Mouse (Mus musculus) heart, embryonic 10.5 days (tissue): ENCODE results near the gene Macrod1. TPM values are rescaled to one million over a fixed set of nuclear protein-coding genes. Genes with fewer than 3 reads are reported as not detected.
A peak's percentile ranks its signal among the peaks of the same experiment; 100 is the strongest.

Experiments used
- DNase-seq: peaks from one replicate; pipeline ENCODE4 v3.0.0-alpha.2; 2017; ENCODE audit warnings: low spot score
- H3K27ac ChIP-seq: fragments of 300-500 bp; sonication (generic); 2 replicates; pipeline ENCODE4 v1.5.1; 2016; ENCODE audit warnings: mild to moderate bottlenecking
- H3K27me3 ChIP-seq: fragments of 300-500 bp; sonication (generic); 2 replicates; pipeline ENCODE4 v1.6.1; 2016; ENCODE audit warnings: mild to moderate bottlenecking; ENCODE audit not compliant: poor library complexity, insufficient read depth, severe bottlenecking
- H3K36me3 ChIP-seq: fragments of 300-500 bp; sonication (generic); 2 replicates; pipeline ENCODE4 v1.6.1; 2016; ENCODE audit warnings: mild to moderate bottlenecking, moderate library complexity
- H3K4me1 ChIP-seq: fragments of 300-500 bp; sonication (generic); 2 replicates; pipeline ENCODE4 v1.6.1; 2016; ENCODE audit warnings: mild to moderate bottlenecking
- H3K4me3 ChIP-seq: fragments of 300-500 bp; sonication (generic); 2 replicates; pipeline ENCODE4 v1.5.1; 2016; ENCODE audit warnings: mild to moderate bottlenecking, moderate library complexity
- H3K9me3 ChIP-seq: fragments of 300-500 bp; sonication (generic); 2 replicates; pipeline ENCODE4 v1.6.1; 2016; ENCODE audit warnings: mild to moderate bottlenecking, moderate library complexity
- WGBS: fragments of 180-500 bp; shearing (Covaris S2); methylation state at CpG from one replicate; pipeline ENCODE4 v1.1.7; 2016; 5-methylcytosine and 5-hydroxymethylcytosine counted together
- polyA plus RNA-seq: library from polyadenylated mRNA; unstranded; fragments of >200 nt; fragmentation: Nextera tagmentation; extraction: Ambion mirVana; gene quantifications from 2 replicates; pipeline ENCODE4 v1.2.1, GENCODE M21; 2016

The Macrod1 gene
- polyA plus RNA-seq, 1 experiment from 2014 or later = 8.0 TPM

DNA sequence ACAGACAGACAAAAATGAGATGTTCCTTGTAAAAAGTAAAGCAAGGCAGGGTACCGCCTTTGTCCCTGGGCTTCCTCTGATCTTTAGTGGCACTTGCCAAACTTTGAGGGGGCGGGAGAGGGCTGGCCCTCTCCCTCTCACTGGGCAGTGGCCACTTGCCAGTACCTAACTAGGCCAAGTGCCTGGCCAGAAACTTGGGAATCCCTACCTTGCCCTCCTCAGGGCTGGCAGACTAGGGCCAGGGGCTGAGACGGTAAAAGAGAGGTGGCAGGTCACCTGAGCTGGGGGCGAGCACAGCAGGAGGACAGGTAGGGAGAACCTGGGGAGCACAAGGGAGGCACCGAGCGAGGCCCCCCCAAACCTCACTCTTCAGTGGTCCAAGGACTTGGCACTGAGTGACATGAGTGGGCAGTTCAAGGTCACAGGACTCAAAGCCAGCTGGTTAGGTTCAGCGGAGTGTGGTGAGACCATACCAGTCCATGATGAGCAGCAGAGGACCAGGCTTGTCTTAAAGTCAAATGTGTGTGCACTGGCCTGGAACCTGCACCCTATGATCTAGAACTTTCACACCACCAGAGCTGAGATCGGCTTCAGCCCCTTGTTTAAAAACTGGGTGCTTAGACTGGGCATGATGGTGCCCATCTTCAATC is 124.3 kb downstream of the Macrod1 start:
- Histone ChIP-seq H3K4me1 (peaks cover 53% of the 10 kb centered on the region), H3K27me3 (peaks cover 92% of the 10 kb centered on the region), H3K4me3 (no peak overlapping the region), H3K27ac (no peak overlapping the region), H3K9me3 (no peaks in the 10 kb centered on the region), H3K36me3 (no peaks in the 10 kb centered on the region)
- WGBS = 78% methylated on average over 8 of the region's 8 CpGs
- no peak for DNase-seq

DNA sequence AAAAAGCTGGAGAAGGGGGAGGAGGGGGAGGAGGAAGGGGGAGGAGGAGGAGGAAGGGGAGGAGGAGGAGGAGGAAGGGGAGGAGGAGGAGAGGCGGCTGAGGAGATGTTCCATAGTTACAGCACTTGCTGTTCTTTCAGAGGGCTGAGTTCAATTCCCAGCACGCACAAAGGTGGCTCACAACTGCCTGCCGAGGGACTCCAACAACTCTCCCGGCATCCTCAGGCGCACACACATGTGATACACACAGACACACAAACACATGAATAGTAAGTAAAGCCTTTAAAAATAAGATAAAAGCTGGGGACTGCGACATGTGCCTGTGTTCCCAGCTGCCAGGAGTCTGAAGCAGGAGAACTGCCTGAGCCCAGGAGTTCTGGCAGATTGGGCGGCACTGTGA is 124.9 kb downstream of the Macrod1 start:
- DNase-seq = no peak
- peaks cover 92% of the 10 kb centered on the region for H3K27me3 ChIP-seq
- H3K27ac ChIP-seq = no peak overlapping the region
- WGBS = 66% methylated on average over 7 of the region's 7 CpGs
- no peaks in the 10 kb centered on the region for H3K36me3 ChIP-seq
- H3K4me3 ChIP-seq = no peak overlapping the region
- no peaks in the 10 kb centered on the region for H3K9me3 ChIP-seq
- H3K4me1 ChIP-seq = peaks cover 53% of the 10 kb centered on the region

DNA sequence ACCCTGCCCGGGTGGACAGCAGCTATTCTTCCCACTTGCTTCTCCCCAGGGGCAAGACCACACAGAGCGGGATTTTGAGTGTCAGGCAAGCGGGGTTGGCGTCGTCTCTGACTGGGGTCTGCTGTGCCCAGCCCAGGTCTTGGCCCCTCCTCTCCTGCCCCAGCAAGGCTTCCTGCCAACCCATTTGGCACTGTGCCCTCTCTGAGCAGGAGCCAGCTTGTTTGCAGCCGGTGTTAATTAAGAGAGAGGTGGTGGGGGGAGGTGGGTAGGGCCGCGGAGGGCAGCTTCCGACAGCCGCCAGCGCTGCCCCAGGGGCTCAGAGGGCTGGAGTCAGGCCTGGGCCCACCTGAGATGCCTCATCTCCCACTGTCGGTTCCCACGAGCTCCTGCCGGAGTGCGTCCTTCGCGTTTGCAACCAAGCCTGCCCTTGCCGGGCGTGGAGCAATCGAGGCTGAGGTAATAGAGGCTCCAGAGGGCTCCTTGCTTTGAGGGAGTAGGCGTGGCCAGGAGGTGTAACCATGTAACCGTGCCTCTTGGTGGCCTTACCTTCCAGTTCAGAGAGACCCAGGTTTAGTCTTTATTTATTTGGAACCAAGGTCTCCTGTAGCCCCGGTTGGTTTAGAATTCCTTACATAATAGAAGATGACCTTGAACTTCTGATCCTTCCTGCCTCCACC is 125.8 kb downstream of the Macrod1 start:
- no peaks in the 10 kb centered on the region for H3K9me3 ChIP-seq
- peaks cover 53% of the 10 kb centered on the region for H3K4me1 ChIP-seq
- WGBS = 7% methylated on average over 23 of the region's 23 CpGs
- H3K4me3 ChIP-seq = peak overlapping the region; percentile 36
- peaks cover 97% of the 10 kb centered on the region for H3K27me3 ChIP-seq
- H3K36me3 ChIP-seq = no peaks in the 10 kb centered on the region
- DNase-seq = no peak
- peak overlapping the region; percentile 62 for H3K27ac ChIP-seq

DNA sequence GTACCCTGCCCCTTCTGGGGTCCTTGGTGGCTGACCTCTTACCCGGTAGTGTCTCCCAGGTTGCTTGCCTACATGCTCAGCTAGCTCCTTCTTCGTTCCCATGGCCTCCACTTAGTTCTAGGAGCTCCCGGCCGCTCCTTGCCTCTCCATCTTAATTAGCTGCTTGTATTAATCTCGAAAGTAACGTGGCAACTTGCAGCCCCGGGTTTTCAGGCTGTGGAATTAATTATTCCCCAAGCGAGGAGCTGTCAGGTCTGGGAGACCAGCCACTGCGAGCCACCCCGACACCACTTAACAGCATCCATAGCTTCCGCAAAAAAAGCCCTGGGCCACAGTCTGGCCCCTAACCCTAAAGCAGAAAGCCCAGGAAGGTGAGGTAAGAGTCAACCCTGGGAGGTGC is 126.8 kb downstream of the Macrod1 start:
- no peak overlapping the region for H3K4me3 ChIP-seq
- H3K9me3 ChIP-seq = no peaks in the 10 kb centered on the region
- no peak for DNase-seq
- 48% methylated on average over 11 of the region's 11 CpGs for WGBS
- peaks cover 98% of the 10 kb centered on the region for H3K27me3 ChIP-seq
- H3K36me3 ChIP-seq = no peaks in the 10 kb centered on the region
- peaks cover 53% of the 10 kb centered on the region for H3K4me1 ChIP-seq
- H3K27ac ChIP-seq = no peak overlapping the region

DNA sequence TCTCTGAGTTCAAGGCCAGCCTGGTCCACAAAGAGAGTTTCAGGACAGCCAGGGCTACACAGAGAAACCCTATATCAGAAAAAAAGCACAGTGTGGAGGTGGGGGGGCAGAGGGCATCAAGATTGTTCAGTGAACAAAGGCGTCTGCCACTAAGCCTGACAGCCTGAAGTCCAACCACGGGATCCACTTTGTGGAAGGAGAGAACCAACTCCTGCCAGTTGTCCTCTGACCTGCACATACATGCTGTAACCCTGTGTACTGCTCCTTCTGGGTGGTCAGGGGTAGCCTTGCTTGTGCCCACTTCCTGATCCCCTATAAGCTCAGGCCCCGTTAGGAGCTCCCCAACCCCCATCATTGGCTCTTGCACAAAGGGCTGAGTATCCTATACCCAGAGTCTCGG is 128.4 kb downstream of the Macrod1 start:
- 48% methylated on average over 4 of the region's 4 CpGs for WGBS
- Histone ChIP-seq H3K4me1 (peaks cover 49% of the 10 kb centered on the region), H3K27ac (no peak overlapping the region; the same call in 1 of the 2 replicates), H3K36me3 (no peaks in the 10 kb centered on the region), H3K9me3 (no peaks in the 10 kb centered on the region), H3K4me3 (no peak overlapping the region), H3K27me3 (peaks cover 98% of the 10 kb centered on the region)
- no peak for DNase-seq

DNA sequence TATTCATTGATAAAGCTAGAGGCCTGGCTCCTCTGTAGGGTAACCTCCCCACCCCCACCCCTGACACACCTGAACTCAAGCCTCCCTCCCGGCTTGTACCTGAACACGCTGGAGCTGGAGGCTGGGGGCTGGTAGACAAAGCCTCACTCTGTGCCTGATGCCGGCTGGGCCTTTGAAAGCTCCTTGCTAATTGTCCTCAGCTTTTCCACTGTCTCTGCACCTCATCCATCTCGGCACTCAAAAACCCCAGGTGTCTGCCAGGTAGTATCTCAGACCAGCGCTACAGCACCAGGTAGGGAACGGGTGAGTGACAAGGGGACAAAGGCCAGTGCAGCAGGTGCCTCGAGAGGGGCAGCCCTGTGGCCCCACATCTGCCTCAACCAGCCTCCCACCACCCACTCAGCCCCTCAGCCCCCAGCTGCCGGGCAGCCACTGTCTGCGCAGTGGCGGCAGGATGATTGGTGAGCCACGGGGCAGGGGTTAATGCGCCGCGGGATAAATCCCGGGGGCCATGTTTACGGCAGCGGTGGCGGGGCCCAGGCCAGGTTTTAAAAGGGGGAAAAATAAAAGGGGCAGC is 129.2 kb downstream of the Macrod1 start:
- Histone ChIP-seq H3K4me3 (no peak overlapping the region), H3K36me3 (no peaks in the 10 kb centered on the region), H3K4me1 (peaks cover 47% of the 10 kb centered on the region), H3K9me3 (no peaks in the 10 kb centered on the region), H3K27ac (peak overlapping the region; percentile 11; the same call in 1 of the 2 replicates), H3K27me3 (peaks cover 95% of the 10 kb centered on the region)
- no peak for DNase-seq
- 14% methylated on average over 18 of the region's 18 CpGs for WGBS

DNA sequence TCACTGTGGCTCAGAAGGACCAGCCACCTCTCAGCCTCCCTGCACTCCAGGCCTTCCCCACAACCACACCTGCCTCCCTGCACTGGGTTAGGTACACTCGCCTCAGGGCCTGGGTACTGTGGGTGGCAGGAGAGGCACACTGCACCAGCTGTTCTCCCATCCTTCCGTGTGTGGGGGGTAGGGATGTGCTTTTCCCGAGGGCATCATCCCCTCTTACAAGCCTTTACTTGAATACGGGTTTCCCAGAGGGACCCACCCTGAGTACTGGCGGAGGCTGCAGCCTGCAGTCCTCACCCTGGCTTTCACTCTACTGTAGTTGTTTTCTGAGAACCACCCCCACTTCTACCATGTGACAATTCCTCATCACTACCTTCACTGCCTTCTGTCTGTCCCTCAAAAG is 130.5 kb downstream of the Macrod1 start:
- no peaks in the 10 kb centered on the region for H3K36me3 ChIP-seq
- DNase-seq = no peak
- WGBS = 57% methylated on average over 5 of the region's 5 CpGs
- H3K9me3 ChIP-seq = no peaks in the 10 kb centered on the region
- peaks cover 95% of the 10 kb centered on the region for H3K27me3 ChIP-seq
- H3K4me1 ChIP-seq = peaks cover 45% of the 10 kb centered on the region
- H3K27ac ChIP-seq = peak overlapping the region; percentile 24
- H3K4me3 ChIP-seq = no peak overlapping the region

DNA sequence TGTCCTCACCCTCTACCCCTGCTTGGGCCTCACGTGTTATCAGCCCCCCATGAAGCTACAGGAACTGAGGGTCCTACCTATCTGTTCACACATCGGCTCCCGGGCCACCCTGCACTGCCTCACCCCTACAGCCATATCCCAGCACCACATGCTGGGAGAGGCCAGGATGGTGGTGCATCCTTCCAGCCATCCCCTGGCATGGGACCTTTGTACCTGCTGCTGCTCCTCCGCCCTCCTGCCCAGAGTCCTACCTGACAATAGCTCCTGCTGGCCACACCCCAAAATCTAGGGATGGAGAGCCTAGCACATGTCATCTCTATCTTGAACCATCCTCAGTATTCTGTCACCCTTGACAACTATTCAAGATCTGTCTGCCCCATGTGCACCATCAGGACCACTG is 132.4 kb downstream of the Macrod1 start:
- H3K27me3 ChIP-seq = peaks cover 95% of the 10 kb centered on the region
- no peak for DNase-seq

DNA sequence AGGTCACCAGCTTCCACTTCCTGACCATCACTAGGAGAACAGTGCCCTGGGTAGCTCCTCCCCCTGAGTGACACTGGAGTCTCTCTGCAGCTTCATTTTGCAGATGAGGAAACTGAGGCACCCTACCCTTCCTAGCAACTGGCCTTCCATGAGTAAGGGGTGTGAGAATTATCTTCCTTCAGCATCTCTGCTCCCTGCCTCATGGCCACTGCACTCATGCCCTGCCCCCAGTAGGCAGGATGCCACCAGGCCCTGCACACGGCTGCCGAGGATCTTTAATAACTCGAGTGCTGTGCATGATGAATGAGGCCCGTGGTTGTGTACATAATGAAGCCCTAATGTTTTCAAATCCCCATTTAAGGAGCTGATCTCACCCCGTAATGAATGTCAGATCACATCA is 134.4 kb downstream of the Macrod1 start:
- Histone ChIP-seq H3K4me3 (no peak overlapping the region), H3K4me1 (peaks cover 29% of the 10 kb centered on the region), H3K9me3 (no peaks in the 10 kb centered on the region), H3K27ac (no peak overlapping the region), H3K27me3 (peaks cover 86% of the 10 kb centered on the region), H3K36me3 (no peaks in the 10 kb centered on the region)
- DNase-seq = no peak
- WGBS = 77% methylated on average over 5 of the region's 5 CpGs

More for the DNA sequence above, 132.4 kb downstream of the Macrod1 start:
- no peak overlapping the region for H3K4me3 ChIP-seq
- 51% methylated on average over 4 of the region's 4 CpGs for WGBS
- no peaks in the 10 kb centered on the region for H3K9me3 ChIP-seq
- H3K27ac ChIP-seq = no peak overlapping the region
- H3K36me3 ChIP-seq = no peaks in the 10 kb centered on the region
- peaks cover 33% of the 10 kb centered on the region for H3K4me1 ChIP-seq

DNA sequence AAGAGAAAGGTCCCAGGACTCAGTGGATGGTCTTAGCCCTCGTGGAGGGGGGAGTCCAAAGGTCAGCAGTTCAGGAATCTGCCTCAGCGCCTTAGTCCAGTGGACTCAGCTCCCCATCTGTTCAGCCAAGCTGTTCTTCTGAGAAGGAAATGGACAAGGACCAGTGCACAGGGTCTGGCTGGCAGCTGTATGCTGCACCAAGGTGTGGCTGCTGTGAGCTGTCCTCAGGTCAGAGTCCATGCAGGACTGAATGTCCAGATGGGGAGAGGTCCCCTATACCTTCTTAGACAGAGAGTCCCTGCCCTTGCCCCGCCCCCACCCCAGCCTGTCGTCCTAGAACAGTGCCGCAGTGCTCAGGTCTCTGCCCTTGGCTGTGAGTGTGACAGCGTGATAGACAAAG is 135.0 kb downstream of the Macrod1 start:
- no peak overlapping the region for H3K4me3 ChIP-seq

DNA sequence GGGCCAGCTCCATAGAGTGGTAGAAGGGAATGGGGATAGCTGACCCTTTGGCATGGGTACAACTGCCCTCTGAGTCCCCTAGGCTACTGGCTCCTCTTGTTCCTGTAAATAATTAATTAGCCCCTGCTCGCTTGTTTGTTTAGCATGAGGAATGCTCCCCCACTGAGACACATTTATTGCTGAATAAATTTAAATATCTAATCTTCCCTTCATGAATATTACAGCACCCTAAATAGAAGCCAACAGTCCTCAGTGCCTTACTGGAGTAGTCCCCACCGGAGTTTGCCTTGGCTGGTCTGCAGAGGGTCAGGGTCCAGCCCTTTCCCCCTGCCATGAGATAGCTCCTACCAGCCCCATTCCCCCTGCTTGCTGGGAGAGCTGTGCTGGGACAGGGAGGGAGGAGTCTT is 136.0 kb downstream of the Macrod1 start:
- H3K4me1 ChIP-seq = peaks cover 37% of the 10 kb centered on the region

More for the DNA sequence above, 135.0 kb downstream of the Macrod1 start:
- WGBS = 46% methylated on average over 6 of the region's 6 CpGs
- Histone ChIP-seq H3K27ac (no peak overlapping the region), H3K9me3 (no peaks in the 10 kb centered on the region), H3K4me1 (peaks cover 30% of the 10 kb centered on the region), H3K27me3 (peaks cover 79% of the 10 kb centered on the region), H3K36me3 (no peaks in the 10 kb centered on the region)
- no peak for DNase-seq

DNA sequence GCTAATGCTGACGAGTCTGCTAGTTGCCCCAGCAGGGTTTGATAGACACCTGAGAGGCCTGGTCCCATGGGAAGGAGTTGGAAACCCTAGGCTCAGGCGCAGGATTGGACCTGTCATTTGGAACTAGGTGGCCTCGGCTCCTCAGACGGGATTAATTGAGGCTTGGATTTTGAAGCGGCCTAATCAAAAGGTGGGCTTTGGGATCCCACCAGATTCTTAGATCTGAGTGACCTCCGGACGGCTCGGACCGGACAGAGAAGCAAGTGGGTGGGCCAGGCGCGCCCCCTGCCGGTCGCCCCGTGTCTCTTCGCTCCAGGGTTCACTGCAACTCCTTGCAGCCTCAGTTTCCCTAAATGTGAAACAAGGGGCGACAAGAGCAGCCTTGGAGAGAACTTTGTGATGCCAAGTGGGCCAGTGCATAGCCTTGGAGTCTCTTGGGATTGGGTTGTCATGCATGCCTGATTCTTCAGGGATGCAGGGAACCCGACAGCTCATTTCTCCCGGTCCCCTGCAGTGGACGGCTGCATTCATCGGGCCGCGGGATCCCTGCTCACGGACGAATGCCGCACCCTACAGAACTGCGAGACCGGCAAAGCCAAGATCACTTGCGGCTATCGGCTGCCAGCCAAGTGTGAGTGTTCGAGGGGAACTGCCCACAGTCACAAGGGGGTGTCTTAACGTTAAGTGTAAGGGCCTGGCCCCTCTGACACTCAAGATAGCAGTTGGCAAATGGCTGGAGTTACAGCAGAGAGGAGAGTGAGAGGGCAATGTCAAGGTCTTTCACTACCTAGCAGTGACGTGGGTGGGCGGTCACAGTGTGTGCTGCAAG is 139.5 kb downstream of the Macrod1 start:
- Histone ChIP-seq H3K4me3 (peak overlapping the region; percentile 29; the same call in 1 of the 2 replicates), H3K36me3 (peaks cover 38% of the 10 kb centered on the region), H3K27ac (no peak overlapping the region), H3K4me1 (peaks cover 36% of the 10 kb centered on the region), H3K27me3 (peaks cover 39% of the 10 kb centered on the region), H3K9me3 (no peaks in the 10 kb centered on the region)
- peak; percentile 86 for DNase-seq
- WGBS = 14% methylated on average over 33 of the region's 33 CpGs

More for the DNA sequence above, 136.0 kb downstream of the Macrod1 start:
- H3K36me3 ChIP-seq = peaks cover 3% of the 10 kb centered on the region
- WGBS = 59% methylated on average over 2 of the region's 2 CpGs
- H3K27me3 ChIP-seq = peaks cover 70% of the 10 kb centered on the region
- no peak for DNase-seq
- no peaks in the 10 kb centered on the region for H3K9me3 ChIP-seq
- no peak overlapping the region for H3K4me3 ChIP-seq
- no peak overlapping the region for H3K27ac ChIP-seq
